Mouse (Mus musculus) heart, embryonic 16.5 days (tissue): ENCODE measurements around the gene AI597479. TPM values are rescaled to one million over a fixed set of nuclear protein-coding genes. Genes with fewer than 3 reads are reported as not detected.
"Not testable (repeated sequence)": the region's sequence is repeated elsewhere in the genome, so short reads cannot be mapped to it uniquely, and the experiment has no call there.

Source experiments
- ATAC-seq: fragments of 200-750 bp; cut with Nextera tagmentation; replicated peaks from 2 replicates; pipeline ENCODE4 v1.8.0; 2017; ENCODE audit warnings: moderate number of reproducible peaks; ENCODE audit not compliant: insufficient read depth, low FRiP score; ENCODE audit errors: extremely low read depth
- H3K27ac ChIP-seq: fragments of 300-500 bp; sonication (generic); 2 replicates; pipeline ENCODE4 v1.5.1; 2014; ENCODE audit warnings: mild to moderate bottlenecking, low read length, control low read depth, moderate library complexity
- H3K27me3 ChIP-seq: fragments of 300-500 bp; sonication (generic); 2 replicates; pipeline ENCODE4 v1.6.1; 2014; ENCODE audit warnings: low read length, mixed read lengths; ENCODE audit not compliant: control insufficient read depth, insufficient read depth
- H3K36me3 ChIP-seq: fragments of 300-500 bp; sonication (generic); 2 replicates; pipeline ENCODE4 v1.6.1; 2014; ENCODE audit not compliant: control insufficient read depth, insufficient read depth
- H3K4me1 ChIP-seq: fragments of 300-500 bp; sonication (generic); 2 replicates; pipeline ENCODE4 v1.6.1; 2014; ENCODE audit warnings: low read length, mixed read lengths; ENCODE audit not compliant: control insufficient read depth, insufficient read depth
- H3K4me2 ChIP-seq: fragments of 300-500 bp; sonication (generic); 2 replicates; pipeline ENCODE4 v1.6.1; 2014; ENCODE audit warnings: low read depth, mild to moderate bottlenecking, control low read depth, low read length
- H3K4me3 ChIP-seq: fragments of 300-500 bp; sonication (generic); 2 replicates; pipeline ENCODE4 v1.5.1; 2014; ENCODE audit warnings: mild to moderate bottlenecking, control low read depth, low read length
- H3K9ac ChIP-seq: fragments of 300-500 bp; sonication (generic); 2 replicates; pipeline ENCODE4 v1.6.1; 2014; ENCODE audit warnings: low read length, control low read depth
- H3K9me3 ChIP-seq: fragments of 300-500 bp; sonication (generic); replicated peaks from 2 replicates; pipeline ENCODE4 v1.6.1; 2016; ENCODE audit warnings: low read length; ENCODE audit not compliant: control insufficient read depth
- WGBS: fragments of 180-500 bp; shearing (Covaris S2); extraction: QIAGEN DNeasy Blood & Tissue Kit; methylation state at CpG from one replicate; pipeline ENCODE4 v1.1.7; 2014; 5-methylcytosine and 5-hydroxymethylcytosine counted together
- polyA plus RNA-seq: library from polyadenylated mRNA; unstranded; fragments of >200 nt; fragmentation: Nextera tagmentation; extraction: Ambion mirVana; gene quantifications from 2 replicates; pipeline ENCODE4 v1.2.1, GENCODE M21; 2015

The AI597479 gene
- polyA plus RNA-seq, 1 experiment from 2014 or later, result 24.5 TPM

DNA sequence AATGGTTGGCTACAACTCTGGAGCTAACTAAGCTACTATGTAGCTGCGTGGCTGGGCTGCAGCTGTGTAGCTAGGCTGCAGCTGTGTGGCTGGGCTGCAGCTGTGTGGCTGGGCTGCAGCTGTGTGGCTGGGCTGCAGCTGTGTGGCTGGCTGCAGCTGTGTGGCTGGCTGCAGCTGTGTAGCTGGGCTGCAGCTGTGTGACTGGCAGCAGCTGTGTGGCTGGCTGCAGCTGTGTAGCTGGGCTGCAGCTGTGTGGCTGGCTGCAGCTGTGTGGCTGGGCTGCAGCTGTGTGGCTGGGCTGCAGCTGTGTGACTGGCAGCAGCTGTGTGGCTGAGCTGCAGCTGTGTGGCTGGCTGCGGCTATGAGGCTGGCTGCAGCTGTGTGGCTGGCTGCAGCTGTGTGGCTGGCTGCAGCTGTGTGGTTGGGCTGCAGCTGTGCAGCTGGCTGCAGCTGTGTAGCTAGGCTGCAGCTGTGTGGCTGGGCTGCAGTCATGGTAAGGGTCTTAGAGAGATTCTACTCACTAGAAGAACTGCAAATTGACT lies 38.0 kb downstream of the AI597479 start:
- H3K9me3 ChIP-seq, H3K27ac ChIP-seq, H3K27me3 ChIP-seq, H3K4me2 ChIP-seq, H3K9ac ChIP-seq, ATAC-seq, H3K4me3 ChIP-seq: not testable (repeated sequence)
- 57% methylated on average over 2 of the region's 2 CpGs for WGBS
- Histone ChIP-seq H3K4me1 (peaks cover 18% of the 10 kb centered on the region), H3K36me3 (peaks cover 37% of the 10 kb centered on the region)

DNA sequence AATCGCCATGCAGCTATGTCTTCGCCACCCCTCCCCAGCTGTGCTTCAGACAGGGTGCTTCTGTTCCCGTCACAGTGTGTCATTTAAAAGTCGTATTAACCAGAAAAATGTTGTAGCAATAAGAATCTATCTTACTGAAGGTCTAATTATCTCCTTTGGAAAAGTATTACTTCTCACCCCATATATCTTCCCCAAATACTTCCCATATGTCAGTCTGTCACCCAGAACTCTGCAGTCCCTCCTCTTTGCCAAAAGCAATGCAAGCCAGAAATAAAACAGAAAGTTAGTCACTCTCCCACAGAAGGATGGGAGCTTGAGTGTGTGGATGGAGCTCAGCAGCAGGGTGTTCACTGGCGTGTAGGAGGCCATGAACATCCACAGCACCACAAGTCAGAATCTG lies 38.8 kb downstream of the AI597479 start:
- ATAC-seq, result no peak
- H3K4me2 ChIP-seq, result no peak overlapping the region
- H3K27ac ChIP-seq, result no peak overlapping the region
- WGBS, result 81% methylated on average over 5 of the region's 5 CpGs
- peaks cover 37% of the 10 kb centered on the region for H3K36me3 ChIP-seq
- H3K4me3 ChIP-seq, result no peak overlapping the region
- peaks cover 23% of the 10 kb centered on the region for H3K4me1 ChIP-seq
- no peaks in the 10 kb centered on the region for H3K27me3 ChIP-seq
- no peak overlapping the region for H3K9ac ChIP-seq
- H3K9me3 ChIP-seq, result no peaks in the 10 kb centered on the region

DNA sequence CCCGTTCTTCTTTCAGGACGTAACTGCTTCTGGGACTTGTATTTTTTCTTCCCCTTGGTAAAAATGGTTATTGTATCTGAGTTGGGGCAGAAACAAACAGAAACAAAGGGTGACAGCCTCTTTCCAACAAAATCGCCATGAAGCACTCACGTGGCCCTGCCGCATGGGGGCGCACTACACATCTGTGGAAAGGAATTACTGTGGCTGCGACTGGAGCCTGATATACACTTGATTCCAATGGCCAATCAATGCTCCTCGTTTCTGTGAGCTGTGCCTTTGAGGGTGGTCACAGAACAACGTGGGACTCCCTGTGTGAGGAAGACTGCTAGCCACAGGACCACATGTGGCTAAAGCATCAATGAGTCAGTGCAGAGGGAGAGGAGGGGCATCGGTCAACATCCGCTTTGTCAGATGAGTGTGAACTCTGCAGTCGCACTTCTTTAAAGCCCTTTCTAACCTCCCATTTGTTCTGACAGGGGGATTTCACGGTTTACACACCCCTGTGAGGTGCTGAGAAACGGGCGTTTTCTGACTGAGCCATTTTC lies 39.8 kb downstream of the AI597479 start:
- no peak overlapping the region for H3K4me3 ChIP-seq
- ATAC-seq, result no peak
- peaks cover 27% of the 10 kb centered on the region for H3K4me1 ChIP-seq
- H3K27ac ChIP-seq, result no peak overlapping the region
- WGBS, result 68% methylated on average over 15 of the region's 15 CpGs
- peaks cover 37% of the 10 kb centered on the region for H3K36me3 ChIP-seq
- H3K9me3 ChIP-seq, result no peaks in the 10 kb centered on the region
- no peaks in the 10 kb centered on the region for H3K27me3 ChIP-seq
- no peak overlapping the region for H3K9ac ChIP-seq
- no peak overlapping the region for H3K4me2 ChIP-seq

DNA sequence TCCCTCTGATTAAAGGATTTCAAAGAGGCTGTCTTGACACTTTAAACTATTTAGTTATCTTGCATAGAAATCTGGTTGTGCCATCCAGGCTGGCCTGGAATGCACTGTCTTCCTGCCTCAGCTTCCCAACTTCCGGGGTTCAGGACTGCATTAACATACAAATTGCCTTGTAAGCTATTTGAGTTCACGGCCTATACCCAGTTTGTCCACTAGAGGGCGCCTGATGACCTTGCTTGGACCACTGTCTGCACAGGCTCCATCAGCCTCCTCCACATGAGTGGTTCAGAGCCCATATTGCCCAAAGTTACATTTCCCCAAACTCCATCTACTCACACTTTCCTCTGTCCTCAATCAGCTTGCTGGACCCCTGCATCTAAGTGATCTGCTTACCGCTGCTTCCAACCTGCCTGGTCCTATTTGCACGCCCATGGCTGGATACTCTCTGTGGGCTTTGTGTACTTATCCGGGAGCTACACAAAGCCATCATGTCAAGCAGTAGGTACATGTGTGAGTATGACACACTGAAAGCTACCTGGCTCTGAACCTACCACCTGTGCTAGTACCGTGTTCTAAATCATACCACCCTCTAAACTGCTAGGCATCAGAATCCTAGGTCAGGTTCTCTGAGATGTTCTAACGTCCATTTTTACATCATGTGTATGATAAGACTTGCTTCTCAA lies 41.2 kb downstream of the AI597479 start:
- H3K4me1 ChIP-seq, result peaks cover 38% of the 10 kb centered on the region
- H3K4me3 ChIP-seq, result no peak overlapping the region
- H3K27ac ChIP-seq, result peak overlapping the region; percentile 24; the same call in 1 of the 2 replicates
- ATAC-seq, result peak; percentile 51; the same call in 1 of the 2 replicates
- peaks cover 40% of the 10 kb centered on the region for H3K36me3 ChIP-seq
- H3K4me2 ChIP-seq, result no peak overlapping the region
- no peak overlapping the region for H3K9ac ChIP-seq
- no peaks in the 10 kb centered on the region for H3K27me3 ChIP-seq
- WGBS, result 46% methylated on average over 8 of the region's 8 CpGs
- H3K9me3 ChIP-seq, result no peaks in the 10 kb centered on the region

DNA sequence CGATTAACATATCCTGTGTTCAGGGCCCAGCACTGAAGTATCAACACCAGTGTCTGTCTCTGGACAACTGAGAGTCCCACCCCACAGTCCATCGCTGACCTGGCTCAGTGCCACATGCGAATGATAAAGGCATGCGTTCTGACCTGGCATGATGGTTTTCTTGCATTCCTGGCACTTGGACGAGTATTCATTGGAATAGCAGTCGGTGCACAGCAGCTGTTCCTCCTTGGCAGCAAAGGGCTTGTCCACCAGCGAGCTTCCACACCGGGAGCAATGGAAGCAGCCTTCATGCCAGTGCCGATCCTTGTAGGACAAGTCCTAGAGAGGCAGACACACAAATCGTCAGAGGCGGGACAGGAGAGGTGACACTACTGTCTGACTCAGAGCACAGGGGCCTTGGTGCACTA lies 43.0 kb downstream of the AI597479 start:
- 0 out of 2 replicates have a peak, but pooled peaks have one; percentile 23 for ATAC-seq
- Histone ChIP-seq H3K27me3 (no peaks in the 10 kb centered on the region), H3K9me3 (no peaks in the 10 kb centered on the region), H3K4me1 (peaks cover 50% of the 10 kb centered on the region), H3K4me3 (no peak overlapping the region), H3K27ac (peak overlapping the region; percentile 68), H3K4me2 (peak overlapping the region; percentile 8; the same call in 1 of the 2 replicates), H3K9ac (no peak overlapping the region), H3K36me3 (peaks cover 31% of the 10 kb centered on the region)
- 35% methylated on average over 11 of the region's 11 CpGs for WGBS

DNA sequence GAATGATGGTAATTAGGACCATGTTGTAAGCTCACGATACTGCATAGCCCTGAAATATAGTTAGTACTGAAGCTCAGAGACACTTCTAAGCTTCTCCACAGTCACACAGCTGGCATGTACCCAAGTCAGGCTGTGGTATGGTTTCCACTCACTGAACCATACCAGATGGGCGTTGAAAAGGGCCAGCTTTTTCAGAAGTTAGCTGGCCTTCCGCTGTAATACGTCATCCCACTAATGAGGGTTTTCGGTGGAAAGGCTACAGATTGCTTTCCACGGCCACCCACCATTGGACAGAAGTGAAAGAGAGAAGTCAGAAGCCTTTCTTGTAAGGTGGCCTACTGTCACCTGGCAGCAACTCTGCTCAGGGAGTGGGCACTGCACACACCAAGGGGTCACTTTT lies 44.3 kb downstream of the AI597479 start:
- Histone ChIP-seq H3K9me3 (no peaks in the 10 kb centered on the region), H3K9ac (no peak overlapping the region), H3K36me3 (peaks cover 25% of the 10 kb centered on the region), H3K27me3 (no peaks in the 10 kb centered on the region), H3K27ac (peak overlapping the region; percentile 58; the same call in 1 of the 2 replicates), H3K4me1 (peaks cover 57% of the 10 kb centered on the region), H3K4me3 (no peak overlapping the region), H3K4me2 (no peak overlapping the region)
- 71% methylated on average over 6 of the region's 6 CpGs for WGBS
- ATAC-seq, result no peak

DNA sequence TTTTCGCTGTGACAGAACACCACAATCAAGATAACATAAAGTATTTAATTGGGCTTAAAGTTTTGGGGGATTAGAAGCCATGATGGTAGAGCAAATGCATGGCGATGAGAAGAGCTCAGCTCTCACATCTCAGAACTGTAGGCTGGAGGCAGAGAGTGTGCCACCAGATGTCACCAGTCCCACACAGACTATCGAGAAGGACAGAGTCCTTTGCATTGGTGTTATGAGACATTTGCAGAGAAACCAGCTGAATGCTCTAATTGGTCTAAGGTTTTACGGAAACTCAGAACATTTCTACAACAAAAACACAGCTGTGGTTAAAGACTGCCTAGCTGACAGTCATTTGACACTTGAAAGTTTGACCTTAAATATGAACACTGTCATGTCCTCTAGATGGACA lies 44.8 kb downstream of the AI597479 start:
- Histone ChIP-seq H3K4me1 (peaks cover 57% of the 10 kb centered on the region), H3K27ac (peak overlapping the region; percentile 58)

DNA sequence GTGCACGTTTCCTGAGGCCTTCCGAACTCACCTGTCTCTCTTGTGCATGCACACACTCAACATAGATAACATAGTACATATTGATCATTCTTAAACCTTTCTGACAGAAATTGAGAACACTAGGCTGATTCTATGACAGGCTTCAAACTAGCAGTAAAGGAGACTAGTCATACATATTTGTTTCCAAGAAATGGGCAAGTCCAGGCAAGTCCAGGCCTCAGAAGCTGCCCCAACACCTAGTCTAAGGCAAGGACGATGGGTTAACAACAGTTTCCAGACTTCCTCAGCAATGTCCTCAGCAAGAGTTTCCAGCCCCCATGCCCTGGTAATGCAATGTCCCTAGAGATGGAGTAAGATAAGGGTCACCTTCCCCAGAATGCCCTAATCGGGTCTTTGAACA lies 45.3 kb downstream of the AI597479 start:
- Histone ChIP-seq H3K27ac (peak overlapping the region; percentile 56), H3K4me1 (peaks cover 60% of the 10 kb centered on the region)

More for the DNA sequence above, 44.8 kb downstream of the AI597479 start:
- Histone ChIP-seq H3K9ac (no peak overlapping the region), H3K9me3 (no peaks in the 10 kb centered on the region), H3K4me2 (no peak overlapping the region), H3K27me3 (no peaks in the 10 kb centered on the region), H3K36me3 (peaks cover 25% of the 10 kb centered on the region), H3K4me3 (no peak overlapping the region)
- WGBS, result 68% methylated on average over 4 of the region's 4 CpGs
- no peak for ATAC-seq

DNA sequence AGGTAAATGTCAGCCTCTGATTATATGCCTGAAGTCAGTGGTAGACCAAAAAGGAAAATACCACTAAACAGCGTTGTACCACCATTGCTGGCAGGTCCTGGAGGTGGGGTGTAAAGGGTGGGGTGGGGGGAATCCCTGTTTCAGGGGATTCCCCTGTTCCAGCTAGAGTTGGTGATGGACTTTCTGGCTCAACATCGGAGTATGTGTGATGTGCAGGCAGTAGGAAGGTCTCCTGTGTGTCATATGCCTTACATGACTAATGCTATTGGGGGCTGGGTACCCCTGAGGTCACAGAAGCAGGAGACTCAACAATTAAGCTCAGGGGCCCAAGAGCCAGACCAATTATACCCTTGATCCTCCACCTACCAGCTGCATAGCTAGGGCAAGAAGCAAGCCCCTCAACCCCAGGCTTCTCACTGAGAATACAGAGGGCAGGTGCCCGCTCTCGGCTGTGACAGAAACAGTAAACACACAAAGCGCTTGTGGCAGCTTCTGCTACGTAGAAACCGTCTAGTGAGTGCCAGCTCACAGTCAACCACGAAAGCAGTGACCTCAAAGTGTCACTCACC lies 45.9 kb downstream of the AI597479 start:
- Histone ChIP-seq H3K9ac (peak overlapping the region; percentile 22; the same call in 1 of the 2 replicates), H3K9me3 (no peaks in the 10 kb centered on the region), H3K4me1 (peaks cover 62% of the 10 kb centered on the region), H3K27me3 (no peaks in the 10 kb centered on the region), H3K36me3 (peaks cover 34% of the 10 kb centered on the region), H3K27ac (peak overlapping the region; percentile 56), H3K4me2 (no peak overlapping the region), H3K4me3 (no peak overlapping the region)
- WGBS, result 74% methylated on average over 8 of the region's 8 CpGs
- no peak for ATAC-seq

More for the DNA sequence above, 45.3 kb downstream of the AI597479 start:
- H3K4me3 ChIP-seq, result no peak overlapping the region
- H3K9me3 ChIP-seq, result no peaks in the 10 kb centered on the region
- H3K36me3 ChIP-seq, result peaks cover 30% of the 10 kb centered on the region
- H3K9ac ChIP-seq, result peak overlapping the region; percentile 8; the same call in 1 of the 2 replicates
- no peak for ATAC-seq
- 78% methylated on average over 4 of the region's 4 CpGs for WGBS
- H3K4me2 ChIP-seq, result no peak overlapping the region
- no peaks in the 10 kb centered on the region for H3K27me3 ChIP-seq
